ENCODE assay signal across 15 mouse cellular contexts in the genomic region with DNA sequence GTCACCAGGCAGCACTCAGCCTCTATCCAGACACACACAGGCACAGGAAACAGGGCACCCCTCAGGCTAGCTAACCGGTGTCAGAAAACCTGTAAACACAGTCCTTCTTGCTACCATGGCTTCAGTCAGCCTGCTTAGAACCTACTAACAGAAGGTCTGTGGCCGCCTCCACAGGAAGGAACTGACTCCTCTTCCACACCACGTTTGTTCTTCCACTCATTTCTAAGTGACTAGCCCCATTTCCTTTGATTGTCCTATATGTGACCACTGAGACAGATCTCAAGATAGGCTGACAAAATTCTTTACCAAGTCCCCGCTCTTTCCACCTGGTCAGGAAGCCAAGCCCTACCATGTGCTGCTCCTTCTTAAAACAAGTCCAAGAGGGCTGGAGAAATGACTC. TPM values are rescaled to one million over a fixed set of nuclear protein-coding genes. Genes with fewer than 3 reads are reported as not detected.
DNase-seq lines count a peak whose midpoint lies in the region; ATAC-seq and TF ChIP-seq lines count a peak whose summit lies in the region.
"Had no signal": no experiment of that assay in that cellular context is flagged by ENCODE, and none has a peak within 500 bp of the region (broad histone marks: within the 10 kb centered on the region; RNA-seq: fewer than 3 reads in every experiment).

No protein-coding gene starts in this region.

- H3K9me3 ChIP-seq in heart, embryonic 10.5 days, result no peaks in the 10 kb centered on the region
- H3K9me3 ChIP-seq in lung, embryonic 14.5 days (ENCODE audit: low read depth, low read length), result no peaks in the 10 kb centered on the region

- H3K4me1 ChIP-seq in heart, embryonic 10.5 days, result peaks cover 94% of the 10 kb centered on the region
- H3K4me1 ChIP-seq in lung, embryonic 14.5 days (ENCODE audit: insufficient read depth), result peaks cover 38% of the 10 kb centered on the region

- intact Hi-C loops in heart, postnatal 36 days (cut with DNase I), result no loop called here

- H3K4me2 ChIP-seq in lung, embryonic 14.5 days, result no peak overlapping the region; the same call in 1 of the 2 replicates

- H3K36me3 ChIP-seq in heart, embryonic 10.5 days, result peaks cover 29% of the 10 kb centered on the region; the same call in 1 of the 2 replicates
- H3K36me3 ChIP-seq in lung, embryonic 14.5 days (ENCODE audit: insufficient read depth), result peaks cover 54% of the 10 kb centered on the region

- H3K27me3 ChIP-seq in heart, embryonic 10.5 days (ENCODE audit: insufficient read depth, poor library complexity, severe bottlenecking), result no peaks in the 10 kb centered on the region
- H3K27me3 ChIP-seq in lung, embryonic 14.5 days (ENCODE audit: insufficient read depth, low read length), result no peaks in the 10 kb centered on the region

- no peak overlapping the region for H3K9ac ChIP-seq in lung, embryonic 14.5 days

- peak overlapping the region; percentile 63; the same call in 1 of the 2 replicates for H3K27ac ChIP-seq in heart, embryonic 10.5 days
- peak overlapping the region; percentile 37; the same call in 1 of the 2 replicates for H3K27ac ChIP-seq in lung, embryonic 14.5 days (ENCODE audit: low read depth)

- H3K4me3 ChIP-seq in heart, embryonic 10.5 days, result 0 out of 2 replicates have a peak overlapping the region, but pooled peaks have one; percentile 5
- no peak overlapping the region for H3K4me3 ChIP-seq in lung, embryonic 14.5 days (ENCODE audit: low read depth, low read length)

- TF ChIP-seq CTCF in lung, embryonic 14.5 days (IDR thresholded peaks at IDR 0.05; ENCODE audit: low read depth), result no peak

- ATAC-seq in lung, embryonic 14.5 days (ENCODE audit: insufficient read depth), result no peak
- ATAC-seq in activated CD4-positive, CD25-positive, alpha-beta regulatory T cell, adult 4 months, result peak; percentile 60
- ATAC-seq in megakaryocyte, adult 5-6 weeks (ENCODE audit: poor library complexity, severe bottlenecking), result 0 out of 2 replicates have a peak, but pooled peaks have one; percentile 7
- ATAC-seq: hindbrain, embryonic 16.5 days had no signal

- no peak for DNase-seq in heart, embryonic 10.5 days (ENCODE audit: low spot score)
- DNase-seq in heart, postnatal 36 days, result no peak
- no peak for DNase-seq in lung, embryonic 14.5 days
- DNase-seq in lung, adult 18-20 months, result no peak
- no peak for DNase-seq in layer of hippocampus, adult 9-10 months (ENCODE audit: low spot score)
- DNase-seq in urinary bladder, postnatal 36 days (ENCODE audit: low spot score in 2 of 2), result no peak
- DNase-seq: adrenal gland, postnatal 10 days; embryo, embryonic 11 days; layer of hippocampus, adult 9-11 months; left cerebral cortex, postnatal 4 days; lung, postnatal 14 days; spleen, adult 18-20 months had no signal

- WGBS in heart, embryonic 10.5 days, result 52% methylated on average over 4 of the region's 4 CpGs
- WGBS in lung, embryonic 14.5 days, result 57% methylated on average over 4 of the region's 4 CpGs

RNA-seq across cellular contexts. Expression of gene Tet3, which starts 10.0 kb away (rescaled TPM):
- 29.8 and 31.3 TPM in 2 replicates for polyA plus RNA-seq in heart, embryonic 10.5 days (2016; fragmentation: Nextera tagmentation; extraction: Ambion mirVana)
- 10 to 100 TPM; 27.2 to 27.6 TPM for total RNA-seq in heart, postnatal 36 days (2021)
- polyA plus RNA-seq in lung, embryonic 14.5 days (2014; fragmentation: Nextera tagmentation; extraction: Ambion mirVana), result 34.4 and 36.9 TPM in 2 replicates
- polyA plus RNA-seq in activated CD4-positive, CD25-positive, alpha-beta regulatory T cell, adult 4 months (2017; shearing (Covaris generic)), result 10 to 100 TPM; 17.2 to 23.9 TPM
- total RNA-seq in megakaryocyte, adult 5-6 weeks (2015), result 36.1 and 36.2 TPM in 2 replicates
- 15.8 and 23.1 TPM in 2 replicates for total RNA-seq in megakaryocyte, adult 5-6 weeks (2017)

RNA-seq across cellular contexts. Expression of gene Dguok, which starts 57.9 kb away (rescaled TPM):
- 56.5 and 59.1 TPM in 2 replicates for polyA plus RNA-seq in heart, embryonic 10.5 days (2016; fragmentation: Nextera tagmentation; extraction: Ambion mirVana)
- total RNA-seq in heart, postnatal 36 days (2021), result 10 to 100 TPM; 31.6 to 32.7 TPM
- 69.7 and 71.1 TPM in 2 replicates for polyA plus RNA-seq in lung, embryonic 14.5 days (2014; fragmentation: Nextera tagmentation; extraction: Ambion mirVana)
- polyA plus RNA-seq in activated CD4-positive, CD25-positive, alpha-beta regulatory T cell, adult 4 months (2017; shearing (Covaris generic)), result 10 to 100 TPM; 65.1 to 79.0 TPM
- total RNA-seq in megakaryocyte, adult 5-6 weeks (2015), result 39.1 and 55.5 TPM in 2 replicates
- 33.3 and 34.4 TPM in 2 replicates for total RNA-seq in megakaryocyte, adult 5-6 weeks (2017)
